Mouse (Mus musculus) lung, adult 2 months (tissue): Measurements from ENCODE around the gene Nxt1.

Source experiments
- CTCF ChIP-seq: fragments of 200-500 bp; IDR thresholded peaks from 2 replicates; pipeline ENCODE4 v1.5.1; 2011; ENCODE audit warnings: mild to moderate bottlenecking, low read length, control low read depth; ENCODE audit not compliant: insufficient read depth
- POLR2A ChIP-seq: fragments of 200-500 bp; IDR thresholded peaks from 2 replicates; pipeline ENCODE4 v1.6.1; 2011; ENCODE audit warnings: low read depth, mild to moderate bottlenecking, control low read depth, low read length, borderline replicate concordance; ENCODE audit errors: extremely low read depth

- TF ChIP-seq POLR2A (no peak), CTCF (no peak)
These were observed 39.9 kb downstream of the Nxt1 start for GRCm38 (mm10) chr2:148712326-148712725.
